Mouse (Mus musculus) inflammation-experienced regulatory T-cells, adult 6 months (primary cell): ENCODE results near the gene Spata31d1b. TPM values are rescaled to one million over a fixed set of nuclear protein-coding genes. Genes with fewer than 3 reads are reported as not detected.
"Not testable (repeated sequence)": the region's sequence is repeated elsewhere in the genome, so short reads cannot be mapped to it uniquely, and the experiment has no call there.

Experiments used
- ATAC-seq: one replicate; pipeline ENCODE4 v1.8.0; 2017
- polyA plus RNA-seq, 3 experiments: library from polyadenylated mRNA; unstranded; fragments of 100-300 nt; shearing (Covaris generic); gene quantifications; one replicate each; pipeline ENCODE4 v1.2.1; 2017

Spata31d1b gene
- polyA plus RNA-seq, 3 experiments from 2014 or later = not detected

DNA sequence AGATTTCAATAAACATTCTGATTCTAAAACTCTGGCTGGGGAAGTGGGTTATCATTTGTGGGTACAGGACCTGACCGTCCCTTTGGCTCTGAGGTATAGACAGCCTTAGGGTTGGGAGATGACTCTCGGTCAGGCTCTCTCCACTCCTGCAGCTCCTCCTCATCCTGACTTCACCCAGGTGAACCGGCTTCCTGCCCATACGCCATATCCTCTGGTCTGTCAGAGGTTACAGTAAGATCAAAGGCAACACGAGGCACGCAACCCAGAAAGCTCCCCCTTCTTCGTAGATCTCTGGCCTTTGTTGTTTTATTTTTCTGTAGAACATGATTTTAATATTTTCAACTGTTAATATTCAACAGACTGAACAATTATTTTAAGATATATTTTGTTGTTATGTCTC lies 16.3 kb upstream of the Spata31d1b start:
- peak; percentile 74 for ATAC-seq

DNA sequence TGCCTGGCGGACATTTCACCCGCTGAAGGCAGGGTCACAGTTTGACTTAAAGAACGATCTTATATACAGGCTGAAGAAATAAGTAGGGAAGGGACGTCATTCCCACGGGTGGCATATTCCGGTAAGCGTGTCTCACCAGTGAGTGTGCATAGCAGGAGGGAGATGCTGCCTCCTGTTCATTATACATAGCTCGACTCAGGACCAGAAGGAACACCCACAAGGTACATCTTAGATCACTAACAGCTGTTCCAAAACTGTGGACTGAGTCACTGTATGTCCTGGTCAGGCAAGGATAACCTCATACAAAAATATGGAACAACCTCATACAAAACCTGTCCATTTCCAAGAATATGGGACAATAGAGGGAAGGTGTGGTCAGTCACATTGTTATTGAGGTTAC lies 13.0 kb upstream of the Spata31d1b start:
- ATAC-seq = no peak

DNA sequence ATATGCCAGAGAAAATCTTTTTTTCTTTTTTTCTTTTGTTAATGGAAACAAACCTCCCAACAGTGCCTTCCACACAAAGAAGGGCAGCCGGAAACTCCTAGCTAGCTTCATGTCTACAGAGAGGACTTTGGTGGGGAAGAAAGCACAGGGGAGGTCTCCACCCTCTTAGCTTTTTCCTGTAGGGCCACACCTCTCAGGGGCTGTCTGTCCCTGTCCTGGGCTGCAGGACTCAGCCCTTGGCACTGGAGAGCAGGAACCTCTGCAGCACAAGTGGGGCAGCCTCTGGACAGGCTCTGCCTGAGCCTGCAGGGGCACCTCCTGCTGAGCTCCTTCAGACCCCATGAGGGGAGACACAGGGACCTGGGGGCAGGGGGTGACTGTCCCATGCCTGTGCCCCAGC lies 11.9 kb upstream of the Spata31d1b start:
- ATAC-seq = not testable (repeated sequence)

DNA sequence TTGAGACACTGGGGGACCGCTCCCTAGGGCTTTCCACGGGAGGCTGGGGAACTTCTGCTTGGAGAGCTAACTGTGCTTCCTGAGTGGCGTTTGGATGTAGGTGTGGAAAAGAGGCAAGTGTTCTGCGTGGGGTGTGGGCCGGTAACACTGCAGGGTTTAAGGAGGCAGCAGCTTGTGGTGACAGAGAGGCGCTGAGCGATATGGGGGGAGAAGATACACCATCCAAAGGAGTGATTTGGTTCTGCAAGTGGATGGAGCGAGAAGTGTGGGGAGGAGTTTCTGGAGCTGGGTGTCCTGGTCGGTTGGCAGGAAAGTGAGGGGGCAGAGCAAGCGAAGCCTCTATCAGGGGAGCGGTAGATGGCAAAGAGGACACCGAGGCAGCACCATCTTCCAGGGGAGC lies 8.6 kb upstream of the Spata31d1b start:
- no peak for ATAC-seq

DNA sequence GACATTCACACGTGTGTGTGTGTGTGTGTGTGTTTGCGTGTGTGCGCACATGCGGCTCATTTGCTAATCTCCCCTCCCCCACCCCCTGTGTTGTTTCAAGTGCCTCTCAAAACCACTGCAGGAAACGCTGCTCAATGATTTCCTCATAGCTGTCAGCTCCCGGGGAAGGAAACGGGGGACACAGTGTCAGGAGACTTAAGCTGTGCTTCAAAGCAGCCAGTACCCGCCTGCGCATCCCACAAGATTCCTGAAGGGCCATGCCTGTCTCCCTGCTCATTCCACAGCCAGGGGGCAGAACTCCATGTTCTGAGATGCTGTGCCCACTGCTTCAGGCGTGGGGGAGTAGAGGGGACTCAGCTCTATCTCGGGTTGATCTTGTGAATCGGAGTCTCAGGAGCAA lies 7.5 kb upstream of the Spata31d1b start:
- peak; percentile 89 for ATAC-seq

DNA sequence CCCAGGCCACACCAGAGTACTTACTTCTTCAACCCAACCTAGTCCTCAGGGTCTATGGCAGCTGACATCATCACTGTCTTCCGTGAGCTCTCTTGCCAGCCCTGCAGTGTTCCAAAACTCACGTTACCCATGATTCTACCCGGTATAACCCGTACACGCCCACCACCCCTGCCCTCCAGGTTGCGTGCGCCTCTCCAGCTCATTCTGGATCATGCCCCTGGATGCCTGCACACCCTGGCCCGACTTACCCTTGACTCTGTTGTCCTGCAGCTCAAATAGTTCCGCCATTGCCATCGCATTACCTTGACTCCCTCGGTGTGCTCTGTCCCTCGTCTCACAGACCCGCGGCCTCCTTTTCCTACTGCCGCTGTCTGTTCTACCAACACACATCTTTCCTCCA lies 1.9 kb upstream of the Spata31d1b start, which contains the start of gene Spata31d1a:
Gene Spata31d1a (minus strand): TSS at position 101 of the 400 bp plus-strand sequence.
- ATAC-seq = no peak

DNA sequence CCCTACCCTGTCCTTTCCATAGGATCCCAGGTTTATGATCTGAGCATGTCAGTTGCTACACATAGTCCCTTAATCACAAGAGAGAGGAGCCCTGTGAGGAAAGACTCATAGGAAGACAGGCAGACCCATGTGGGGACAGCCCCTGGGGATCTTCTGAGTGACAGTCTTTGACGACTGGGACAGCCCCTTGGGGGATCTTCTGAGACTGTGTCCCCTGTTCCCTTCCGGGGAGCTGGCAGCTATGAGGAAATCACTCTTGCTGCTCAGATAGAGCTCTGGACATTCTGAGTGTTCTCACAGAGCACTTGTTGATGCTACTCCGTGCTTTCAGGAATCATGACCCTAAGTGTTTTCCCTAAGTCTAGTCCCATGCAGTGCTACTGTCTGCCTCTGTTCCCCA lies 1.6 kb downstream of the Spata31d1b start:
- ATAC-seq = peak; percentile 100

DNA sequence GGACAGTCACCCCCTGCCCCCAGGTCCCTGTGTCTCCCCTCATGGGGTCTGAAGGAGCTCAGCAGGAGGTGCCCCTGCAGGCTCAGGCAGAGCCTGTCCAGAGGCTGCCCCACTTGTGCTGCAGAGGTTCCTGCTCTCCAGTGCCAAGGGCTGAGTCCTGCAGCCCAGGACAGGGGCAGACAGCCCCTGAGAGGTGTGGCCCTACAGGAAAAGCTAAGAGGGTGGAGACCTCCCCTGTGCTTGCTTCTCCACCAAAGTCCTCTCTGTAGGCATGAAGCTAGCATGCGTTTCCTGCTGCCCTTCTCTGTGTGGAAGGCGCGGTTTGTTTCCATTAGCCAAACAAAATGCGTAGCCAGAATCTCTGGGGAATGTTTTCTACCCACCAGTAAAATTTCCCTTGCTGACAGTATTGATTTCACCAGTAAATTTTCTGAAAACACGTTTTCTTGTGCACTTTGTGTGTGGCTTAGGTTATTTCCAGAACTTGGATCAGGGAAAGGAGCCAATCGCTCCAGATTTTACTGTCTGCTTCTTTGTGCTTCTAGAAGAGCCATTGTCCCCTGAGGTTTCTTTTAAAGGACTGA lies 6.9 kb downstream of the Spata31d1b start:
- peak; percentile 41 for ATAC-seq

DNA sequence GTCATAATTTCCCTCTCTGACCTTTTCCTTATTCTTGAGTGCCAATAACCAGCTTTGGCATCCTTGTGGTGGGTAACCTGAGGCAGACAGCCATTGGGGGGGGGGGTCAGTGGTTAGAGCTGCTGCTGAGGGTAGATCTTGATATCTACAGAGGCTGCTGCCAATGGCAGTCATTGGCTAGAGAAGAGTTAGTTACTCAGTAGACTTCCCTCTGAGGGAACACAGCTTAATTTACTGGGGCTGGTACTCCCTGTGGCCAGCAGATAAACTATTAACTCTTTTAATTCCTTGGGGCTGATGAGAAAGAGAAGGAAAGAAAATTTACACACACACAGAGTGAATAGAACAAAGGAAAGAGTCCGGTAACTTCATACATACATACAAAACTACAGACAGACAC lies 7.4 kb downstream of the Spata31d1b start:
- ATAC-seq = no peak

DNA sequence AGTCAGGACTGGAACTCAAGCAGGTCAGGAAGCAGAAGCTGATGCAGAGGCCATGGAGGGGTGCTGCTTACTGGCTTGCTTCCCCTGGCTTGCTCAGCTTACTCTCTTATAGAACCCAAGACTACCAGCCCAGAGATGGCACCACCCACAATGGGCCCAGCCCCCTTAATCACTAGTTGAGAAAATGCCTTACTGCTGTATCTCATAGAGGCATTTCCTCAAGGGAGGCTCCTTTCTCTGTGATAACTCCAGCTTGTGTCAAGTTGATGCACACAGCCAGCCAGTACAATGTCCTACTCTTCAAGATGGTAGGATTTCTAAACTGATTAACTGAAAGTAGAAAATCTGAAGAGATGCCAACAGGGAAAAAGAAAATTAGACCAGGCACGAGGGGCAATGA lies 10.0 kb downstream of the Spata31d1b start:
- not testable (repeated sequence) for ATAC-seq

DNA sequence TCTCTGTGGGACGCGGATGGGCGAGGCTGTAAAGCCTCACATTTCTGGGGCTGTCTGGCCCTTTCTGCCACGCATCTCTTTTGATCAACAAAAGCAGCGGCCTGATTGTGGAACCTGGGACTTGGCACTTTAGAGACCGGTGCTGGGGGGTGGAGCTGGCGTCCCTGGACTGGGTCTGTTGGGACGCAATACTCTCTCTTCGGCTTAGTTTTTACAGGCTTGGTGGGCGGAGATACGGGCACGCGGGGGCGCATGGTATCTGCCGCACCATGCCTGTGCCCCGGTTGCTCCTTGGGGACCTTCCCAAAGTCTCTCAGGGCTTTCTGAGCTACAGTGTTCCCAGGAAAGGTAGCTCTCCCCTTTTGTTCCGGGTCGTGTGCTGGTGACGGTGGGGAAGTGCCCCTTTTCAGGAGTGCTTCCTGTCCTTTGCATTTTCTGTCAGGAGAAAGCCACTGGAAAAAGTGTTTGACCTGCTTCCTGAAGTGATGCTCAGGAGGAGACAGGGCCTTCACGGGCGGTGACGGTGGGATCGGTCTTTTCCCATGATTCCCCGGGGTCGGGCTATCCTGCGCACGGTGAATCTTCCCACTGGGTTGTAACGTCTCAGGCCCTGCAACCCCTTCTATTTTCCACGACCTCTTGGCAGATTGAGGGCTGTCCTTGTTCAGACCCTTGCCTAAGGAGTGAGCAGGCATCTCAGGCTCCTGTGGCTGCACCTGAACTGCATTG lies 14.2 kb downstream of the Spata31d1b start:
- ATAC-seq = no peak

DNA sequence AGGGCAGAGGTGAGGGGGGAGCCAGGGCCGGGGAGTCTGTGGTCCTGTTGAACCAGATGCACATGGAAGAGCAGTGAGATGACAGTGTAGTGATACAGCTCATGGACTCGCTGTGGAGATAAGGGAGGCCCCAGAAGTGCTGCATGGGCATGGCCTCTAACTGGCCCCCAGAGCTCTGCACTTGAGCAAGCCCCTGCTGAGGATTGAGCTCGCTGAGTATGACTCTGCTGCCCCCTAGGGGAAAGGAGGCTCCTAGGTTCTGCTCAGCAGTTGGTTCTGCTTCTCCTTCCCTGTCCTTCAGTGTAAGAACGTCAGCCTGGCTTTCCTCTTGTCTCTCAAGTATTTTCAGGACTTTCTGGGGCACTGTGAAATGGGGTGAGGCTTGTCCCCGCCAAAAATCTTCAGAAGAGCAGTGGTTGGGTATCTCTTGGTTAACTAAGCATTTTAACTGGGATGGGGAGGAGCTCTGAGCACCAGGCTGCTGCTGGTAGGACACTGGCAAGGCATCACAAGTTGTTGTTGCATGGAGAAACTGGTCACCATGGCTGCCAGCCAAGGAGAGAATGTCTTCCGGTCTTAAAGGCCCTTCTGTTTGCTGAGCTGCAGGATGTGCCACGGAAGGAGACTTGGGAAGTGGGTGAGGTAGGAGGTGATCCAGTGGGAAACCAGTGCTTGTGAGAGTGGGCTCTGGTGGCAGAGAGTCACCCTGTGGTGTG lies 16.5 kb downstream of the Spata31d1b start:
- peak; percentile 88 for ATAC-seq

DNA sequence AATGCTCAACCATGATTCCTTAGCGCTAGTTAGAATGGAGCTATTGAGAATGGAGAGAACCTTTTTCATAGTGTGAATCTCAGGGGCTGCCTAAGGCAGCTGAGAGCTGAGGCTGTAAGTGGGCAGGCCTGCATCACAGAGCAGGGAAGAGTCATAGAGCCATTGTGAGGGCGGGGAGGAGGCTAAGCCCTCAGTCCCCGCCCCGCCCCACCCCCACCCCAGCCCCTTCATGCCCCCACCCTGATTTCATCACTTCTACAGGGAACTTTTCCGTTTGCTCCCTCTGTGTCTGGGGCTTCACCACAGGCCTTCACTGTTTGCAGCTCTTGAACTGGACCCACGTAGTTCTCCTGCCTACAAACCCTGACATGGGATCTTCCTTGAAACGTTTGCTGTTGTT lies 19.6 kb downstream of the Spata31d1b start, which contains the start of gene Spata31d1d:
Gene Spata31d1d (minus strand): TSS at position 101 of the 400 bp plus-strand sequence.
- ATAC-seq = no peak

DNA sequence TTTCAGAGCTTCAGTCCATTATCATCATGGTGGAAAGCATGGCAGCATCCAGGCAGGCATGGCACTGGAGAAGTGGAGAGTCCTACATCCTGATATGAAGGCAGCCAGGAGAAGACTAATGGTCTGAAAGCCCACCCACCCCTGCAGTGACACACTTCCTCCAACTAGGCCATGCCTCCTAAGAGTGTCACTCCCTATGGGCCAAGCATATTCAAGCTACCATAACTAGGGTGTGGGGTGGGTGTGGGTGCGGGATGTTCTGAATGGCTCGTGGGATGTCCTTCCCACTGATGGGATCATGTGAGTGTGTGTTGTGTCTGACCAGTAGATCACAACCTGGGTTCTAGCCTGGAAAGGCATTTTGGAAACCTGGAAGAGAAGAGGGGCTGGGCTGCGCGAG lies 21.9 kb downstream of the Spata31d1b start:
- ATAC-seq = no peak

DNA sequence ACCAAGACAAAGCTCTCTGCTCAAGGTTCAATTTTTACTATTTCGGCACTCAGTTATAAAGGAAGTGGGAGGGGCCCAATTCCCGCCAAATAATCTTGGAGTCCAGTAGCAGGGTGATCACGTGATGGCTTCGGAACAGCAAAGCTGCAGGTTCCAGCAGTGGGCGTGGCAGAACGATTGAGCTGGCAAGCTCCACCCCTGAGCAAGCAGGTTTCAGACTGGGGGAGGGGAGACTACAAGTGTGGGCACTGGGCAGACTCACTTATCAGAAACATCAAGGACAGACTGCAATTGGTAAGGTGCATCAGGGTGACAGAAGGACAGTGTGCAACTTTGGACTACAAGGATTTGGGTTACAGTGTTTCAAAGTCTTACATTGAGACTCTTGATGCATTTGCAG lies 22.3 kb downstream of the Spata31d1b start:
- not testable (repeated sequence) for ATAC-seq

DNA sequence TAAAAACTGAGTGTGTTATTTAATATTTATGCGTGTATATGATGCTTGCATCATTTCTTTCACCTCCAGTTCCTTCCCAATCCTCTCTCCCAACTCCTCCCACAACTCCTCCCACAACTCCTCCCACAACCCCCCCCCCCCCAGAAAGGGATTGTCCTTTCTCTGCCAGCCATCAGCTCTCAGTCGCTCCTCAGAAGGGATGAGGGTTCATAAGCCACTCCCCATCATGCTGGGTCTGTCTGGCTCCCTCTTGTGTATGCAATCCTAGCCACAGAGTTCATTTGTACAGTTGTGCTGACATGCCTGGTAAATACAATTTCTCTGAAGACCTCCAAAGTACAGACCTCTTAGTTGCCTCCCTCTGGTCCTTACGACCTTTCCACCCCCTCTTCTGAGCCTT lies 23.1 kb downstream of the Spata31d1b start:
- ATAC-seq = no peak

DNA sequence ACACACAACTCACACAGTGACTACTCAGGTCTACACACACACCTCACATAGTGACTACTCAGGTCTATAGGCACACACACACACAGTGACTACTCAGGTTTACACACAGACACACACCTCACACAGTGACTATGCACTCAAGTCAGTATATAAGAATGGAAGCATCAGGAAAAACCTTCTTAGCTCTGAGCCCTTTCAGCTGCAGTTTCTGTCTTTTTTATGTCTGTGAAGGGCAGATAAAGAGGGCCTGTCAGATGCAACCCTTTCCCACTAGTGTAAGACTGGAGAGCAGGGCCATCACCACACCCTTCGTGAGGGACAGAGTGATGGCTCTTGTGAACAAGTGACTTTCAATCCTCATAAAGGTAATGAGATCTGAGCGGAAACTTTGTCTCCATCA lies 26.4 kb downstream of the Spata31d1b start:
- ATAC-seq = no peak

DNA sequence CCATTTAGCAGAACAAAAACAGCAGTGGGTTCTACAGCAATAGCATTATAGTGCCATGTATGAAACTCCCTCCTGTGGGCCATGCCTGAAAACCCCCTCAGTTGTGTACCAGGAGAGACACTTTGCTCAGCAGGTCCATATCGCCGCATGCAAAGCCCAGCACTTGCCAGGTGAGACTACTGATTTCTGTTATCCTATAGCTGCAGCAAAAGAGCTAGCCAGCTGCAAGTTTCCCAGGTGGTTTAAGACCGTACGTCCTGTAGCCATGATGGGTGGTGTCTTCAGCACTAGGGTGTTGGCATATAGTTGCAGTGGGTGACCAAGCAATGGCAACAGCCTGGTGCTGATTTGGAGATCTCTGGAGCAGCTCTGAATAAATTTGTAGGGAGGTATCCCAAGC lies 27.3 kb downstream of the Spata31d1b start:
- ATAC-seq = no peak

DNA sequence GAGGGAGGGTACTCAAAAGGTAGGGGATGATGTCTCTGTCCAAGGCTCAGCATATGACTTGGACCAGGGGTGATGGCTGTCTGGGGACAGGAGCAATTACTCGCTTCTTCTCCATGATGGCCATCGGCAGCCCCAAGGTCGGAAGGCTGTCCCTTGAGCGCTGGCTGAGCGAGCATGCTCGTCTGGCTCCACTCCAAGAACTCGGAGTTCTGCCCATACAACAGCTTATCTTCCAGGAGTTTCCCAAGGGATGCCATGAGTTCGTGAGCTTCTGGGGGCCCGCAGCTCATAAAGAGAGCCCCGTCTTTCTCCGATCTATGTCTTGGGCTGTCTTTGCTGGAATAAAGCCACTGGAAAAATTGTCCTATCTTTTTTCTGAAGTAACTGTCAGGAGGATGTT lies 29.0 kb downstream of the Spata31d1b start:
- no peak for ATAC-seq

DNA sequence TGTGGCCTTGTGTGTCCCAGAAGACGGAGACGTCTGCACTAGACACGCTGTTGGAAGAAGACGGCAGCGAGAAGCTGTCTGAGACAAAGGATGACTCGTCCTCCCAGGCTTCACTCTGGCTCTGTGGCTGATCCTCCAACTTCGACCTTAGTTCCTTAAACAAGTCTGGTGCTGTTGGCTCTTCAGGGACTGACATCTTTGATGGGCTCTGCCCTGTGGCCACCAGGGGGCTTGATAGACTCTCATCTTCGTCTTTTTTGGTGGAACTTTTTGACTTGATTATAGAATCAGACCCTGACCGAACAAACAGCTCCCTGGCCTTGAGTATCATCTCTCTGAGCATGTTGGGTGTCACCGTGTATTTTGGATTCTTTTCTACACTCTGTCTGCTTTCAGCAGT lies 29.6 kb downstream of the Spata31d1b start:
- no peak for ATAC-seq

DNA sequence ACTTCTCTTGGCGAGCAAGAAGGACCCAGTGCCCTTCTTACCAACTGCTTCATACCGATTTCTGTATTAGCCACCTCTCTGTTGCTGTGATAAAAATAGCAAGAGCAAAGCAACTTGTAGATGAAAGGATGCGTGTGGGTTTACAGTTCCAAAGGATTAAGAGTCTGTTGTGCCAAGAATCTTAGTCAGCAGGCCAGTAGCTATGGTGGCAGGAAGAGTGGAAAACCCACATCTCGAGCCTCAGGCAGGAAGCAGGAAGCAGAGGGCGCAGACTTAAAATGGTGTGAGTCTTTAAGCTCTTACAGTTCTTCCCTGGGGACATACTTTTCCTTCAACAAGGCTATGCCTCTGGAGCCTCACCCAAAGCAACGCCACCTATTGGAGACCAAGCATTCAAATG lies 33.4 kb downstream of the Spata31d1b start:
- no peak for ATAC-seq

DNA sequence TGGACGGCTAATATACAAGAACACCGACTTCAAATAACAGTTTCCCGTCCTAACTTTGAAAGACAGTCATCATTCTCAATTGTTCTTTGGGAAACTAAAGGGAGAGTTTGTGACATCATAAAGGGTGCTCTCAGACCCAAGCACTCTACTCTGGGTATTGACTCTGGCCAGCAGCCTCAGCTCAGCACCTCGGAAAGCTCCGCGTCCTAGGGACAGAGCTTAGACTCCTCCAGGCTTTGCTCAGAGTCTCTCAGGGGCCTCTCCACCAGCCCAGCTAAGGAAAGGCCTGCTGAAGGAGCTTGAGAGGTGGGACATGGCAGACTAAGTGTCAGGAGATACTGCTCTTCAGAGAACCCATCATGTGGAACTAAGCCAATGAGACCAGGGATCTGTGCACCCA lies 34.1 kb downstream of the Spata31d1b start:
- ATAC-seq = no peak

DNA sequence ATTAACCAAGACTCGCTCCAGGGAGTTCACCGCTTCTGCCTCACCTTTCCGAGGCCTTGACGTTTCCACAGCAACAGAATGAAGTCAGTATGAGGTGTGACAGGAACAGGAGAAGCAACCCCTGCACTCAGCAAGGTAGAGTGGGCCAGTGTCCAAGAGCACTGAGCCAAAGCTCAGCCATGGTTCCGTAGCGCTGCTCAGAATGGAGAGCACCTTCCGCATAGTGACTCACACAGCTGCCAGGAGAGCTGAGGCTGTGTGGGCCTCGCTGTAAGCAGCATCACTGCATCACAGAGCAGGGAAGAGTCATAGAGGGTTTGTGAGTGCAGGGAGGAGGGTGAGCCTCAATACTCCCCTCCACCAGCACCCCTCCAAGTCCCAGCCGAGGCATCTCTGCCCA lies 34.6 kb downstream of the Spata31d1b start, which contains the start of gene 1700014D04Rik:
Gene 1700014D04Rik (minus strand): TSS at position 42 of the 400 bp plus-strand sequence.
- no peak for ATAC-seq

DNA sequence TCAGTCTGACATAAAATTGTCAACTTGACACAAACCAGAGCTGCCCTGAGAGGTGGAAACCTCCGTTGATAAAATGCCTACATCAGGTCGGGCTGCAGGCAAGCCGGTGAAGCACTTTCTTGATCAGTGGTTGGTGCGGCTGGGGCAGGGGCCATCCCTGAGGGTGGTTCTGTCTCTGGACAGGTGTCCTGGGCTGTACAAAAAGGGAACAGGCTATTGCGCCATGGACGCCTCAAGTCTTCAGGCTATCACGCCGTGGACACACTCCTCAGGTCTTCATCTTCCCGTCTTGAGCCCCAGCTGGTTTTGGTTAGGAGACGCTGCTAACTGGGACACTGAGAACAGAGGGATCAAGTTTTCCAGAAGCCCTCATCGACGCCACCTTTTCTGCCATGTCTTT lies 38.2 kb downstream of the Spata31d1b start:
- ATAC-seq = no peak
